Mouse (Mus musculus): ENCODE data around the gene Rab44. TPM values are rescaled to one million over a fixed set of nuclear protein-coding genes. Genes with fewer than 3 reads are reported as not detected.

Rab44 gene
- polyA plus RNA-seq, 1 experiment from 2014 or later, result not detected

- no peaks in the 10 kb centered on the region for H3K9me3 ChIP-seq (ENCODE audit: control insufficient read depth, low read length)
- H3K4me3 ChIP-seq (replicated peaks; ENCODE audit: low read length), result no peak overlapping the region
- H3K4me2 ChIP-seq (ENCODE audit: low read length), result no peak overlapping the region
- no peak for ATAC-seq
- WGBS, result 80% methylated on average over 10 of the region's 10 CpGs
- no peak overlapping the region for H3K9ac ChIP-seq (replicated peaks; ENCODE audit: low read depth, low read length)
- no peak overlapping the region for H3K27ac ChIP-seq (ENCODE audit: low read length)
- peaks cover 10% of the 10 kb centered on the region for H3K4me1 ChIP-seq (replicated peaks; ENCODE audit: control insufficient read depth, insufficient read depth, low read length)
- no peaks in the 10 kb centered on the region for H3K36me3 ChIP-seq (ENCODE audit: control insufficient read depth, insufficient read depth)
- 0 out of 2 replicates have a peak, but pooled peaks cover 5% of the 10 kb centered on the region for H3K27me3 ChIP-seq (replicated peaks; ENCODE audit: control insufficient read depth, insufficient read depth, low read length)
Observed at GRCm38 (mm10) chr17:29085266-29085665, 28.7 kb upstream of the Rab44 start.

GRCm38 (mm10) chr17:29086916-29087315 is 27.0 kb upstream of the Rab44 start:
- H3K9ac ChIP-seq (replicated peaks; ENCODE audit: low read depth, low read length), result no peak overlapping the region
- H3K36me3 ChIP-seq (ENCODE audit: control insufficient read depth, insufficient read depth), result no peaks in the 10 kb centered on the region
- H3K27me3 ChIP-seq (replicated peaks; ENCODE audit: control insufficient read depth, insufficient read depth, low read length), result 0 out of 2 replicates have a peak, but pooled peaks cover 5% of the 10 kb centered on the region
- H3K9me3 ChIP-seq (ENCODE audit: control insufficient read depth, low read length), result no peaks in the 10 kb centered on the region
- no peak overlapping the region for H3K4me3 ChIP-seq (replicated peaks; ENCODE audit: low read length)
- H3K27ac ChIP-seq (ENCODE audit: low read length), result no peak overlapping the region
- no peak for ATAC-seq
- H3K4me1 ChIP-seq (replicated peaks; ENCODE audit: control insufficient read depth, insufficient read depth, low read length), result peaks cover 2% of the 10 kb centered on the region; the same call in 1 of the 2 replicates
- WGBS, result 68% methylated on average over 4 of the region's 4 CpGs
- no peak overlapping the region for H3K4me2 ChIP-seq (ENCODE audit: low read length)

- Histone ChIP-seq H3K36me3 (ENCODE audit: control insufficient read depth, insufficient read depth) (no peaks in the 10 kb centered on the region), H3K27ac (ENCODE audit: low read length) (no peak within 1 kb of the TSS), H3K9me3 (ENCODE audit: control insufficient read depth, low read length) (no peaks in the 10 kb centered on the region), H3K4me2 (ENCODE audit: low read length) (no peak within 1 kb of the TSS), H3K4me1 (replicated peaks; ENCODE audit: control insufficient read depth, insufficient read depth, low read length) (peaks cover 23% of the 10 kb centered on the region), H3K4me3 (replicated peaks; ENCODE audit: low read length) (no peak within 1 kb of the TSS), H3K9ac (replicated peaks; ENCODE audit: low read depth, low read length) (no peak within 1 kb of the TSS), H3K27me3 (replicated peaks; ENCODE audit: control insufficient read depth, insufficient read depth, low read length) (peaks cover 5% of the 10 kb centered on the region; the same call in 1 of the 2 replicates)
- 74% methylated on average over 3 of the region's 3 CpGs for WGBS
- no peak for ATAC-seq
Observed at GRCm38 (mm10) chr17:29090776-29091175, 23.2 kb upstream of the Rab44 start, which contains the start of gene Cdkn1a. Cdkn1a (plus strand) TSS chr17:29090976.

GRCm38 (mm10) chr17:29091348-29091944 is 22.5 kb upstream of the Rab44 start:
- H3K9ac ChIP-seq (replicated peaks; ENCODE audit: low read depth, low read length), result no peak overlapping the region
- peaks cover 5% of the 10 kb centered on the region; the same call in 1 of the 2 replicates for H3K27me3 ChIP-seq (replicated peaks; ENCODE audit: control insufficient read depth, insufficient read depth, low read length)
- no peak for ATAC-seq
- H3K27ac ChIP-seq (ENCODE audit: low read length), result no peak overlapping the region
- H3K4me1 ChIP-seq (replicated peaks; ENCODE audit: control insufficient read depth, insufficient read depth, low read length), result peaks cover 23% of the 10 kb centered on the region
- no peaks in the 10 kb centered on the region for H3K36me3 ChIP-seq (ENCODE audit: control insufficient read depth, insufficient read depth)
- no peaks in the 10 kb centered on the region for H3K9me3 ChIP-seq (ENCODE audit: control insufficient read depth, low read length)
- H3K4me3 ChIP-seq (replicated peaks; ENCODE audit: low read length), result no peak overlapping the region
- H3K4me2 ChIP-seq (ENCODE audit: low read length), result no peak overlapping the region
- 52% methylated on average over 6 of the region's 6 CpGs for WGBS

GRCm38 (mm10) chr17:29092497-29092896 is 21.4 kb upstream of the Rab44 start:
- H3K36me3 ChIP-seq (ENCODE audit: control insufficient read depth, insufficient read depth), result no peaks in the 10 kb centered on the region
- peaks cover 23% of the 10 kb centered on the region for H3K4me1 ChIP-seq (replicated peaks; ENCODE audit: control insufficient read depth, insufficient read depth, low read length)
- H3K4me2 ChIP-seq (ENCODE audit: low read length), result no peak overlapping the region
- H3K9ac ChIP-seq (replicated peaks; ENCODE audit: low read depth, low read length), result no peak overlapping the region
- no peak overlapping the region for H3K4me3 ChIP-seq (replicated peaks; ENCODE audit: low read length)
- WGBS, result 58% methylated on average over 5 of the region's 5 CpGs
- no peak for ATAC-seq
- H3K27ac ChIP-seq (ENCODE audit: low read length), result no peak overlapping the region
- H3K27me3 ChIP-seq (replicated peaks; ENCODE audit: control insufficient read depth, insufficient read depth, low read length), result peaks cover 5% of the 10 kb centered on the region; the same call in 1 of the 2 replicates
- H3K9me3 ChIP-seq (ENCODE audit: control insufficient read depth, low read length), result no peaks in the 10 kb centered on the region

GRCm38 (mm10) chr17:29093110-29093952 is 20.6 kb upstream of the Rab44 start:
- H3K4me1 ChIP-seq (replicated peaks; ENCODE audit: control insufficient read depth, insufficient read depth, low read length), result peaks cover 23% of the 10 kb centered on the region
- no peaks in the 10 kb centered on the region for H3K36me3 ChIP-seq (ENCODE audit: control insufficient read depth, insufficient read depth)
- peak; percentile 91 for ATAC-seq
- H3K9ac ChIP-seq (replicated peaks; ENCODE audit: low read depth, low read length), result peak overlapping the region; percentile 61
- 7% methylated on average over 36 of the region's 36 CpGs for WGBS
- H3K4me3 ChIP-seq (replicated peaks; ENCODE audit: low read length), result peak overlapping the region; percentile 51
- no peak overlapping the region for H3K27ac ChIP-seq (ENCODE audit: low read length)
- peak overlapping the region; percentile 90 for H3K4me2 ChIP-seq (ENCODE audit: low read length)
- H3K9me3 ChIP-seq (ENCODE audit: control insufficient read depth, low read length), result no peaks in the 10 kb centered on the region
- peaks cover 5% of the 10 kb centered on the region; the same call in 1 of the 2 replicates for H3K27me3 ChIP-seq (replicated peaks; ENCODE audit: control insufficient read depth, insufficient read depth, low read length)

- Histone ChIP-seq H3K27me3 (replicated peaks; ENCODE audit: control insufficient read depth, insufficient read depth, low read length) (peaks cover 5% of the 10 kb centered on the region; the same call in 1 of the 2 replicates), H3K4me2 (ENCODE audit: low read length) (peak overlapping the region; percentile 90), H3K9me3 (ENCODE audit: control insufficient read depth, low read length) (no peaks in the 10 kb centered on the region), H3K4me1 (replicated peaks; ENCODE audit: control insufficient read depth, insufficient read depth, low read length) (peaks cover 23% of the 10 kb centered on the region), H3K9ac (replicated peaks; ENCODE audit: low read depth, low read length) (peak overlapping the region; percentile 61), H3K36me3 (ENCODE audit: control insufficient read depth, insufficient read depth) (no peaks in the 10 kb centered on the region), H3K4me3 (replicated peaks; ENCODE audit: low read length) (peak overlapping the region; percentile 51), H3K27ac (ENCODE audit: low read length) (no peak overlapping the region)
- no peak for ATAC-seq
- WGBS, result under 1% methylated on average over 24 of the region's 24 CpGs
Observed at GRCm38 (mm10) chr17:29093961-29094309, 20.0 kb upstream of the Rab44 start.

- Histone ChIP-seq H3K4me3 (replicated peaks; ENCODE audit: low read length) (peak overlapping the region; percentile 51), H3K36me3 (ENCODE audit: control insufficient read depth, insufficient read depth) (no peaks in the 10 kb centered on the region), H3K9me3 (ENCODE audit: control insufficient read depth, low read length) (no peaks in the 10 kb centered on the region), H3K4me1 (replicated peaks; ENCODE audit: control insufficient read depth, insufficient read depth, low read length) (peaks cover 23% of the 10 kb centered on the region), H3K9ac (replicated peaks; ENCODE audit: low read depth, low read length) (peak overlapping the region; percentile 61), H3K27me3 (replicated peaks; ENCODE audit: control insufficient read depth, insufficient read depth, low read length) (peaks cover 5% of the 10 kb centered on the region; the same call in 1 of the 2 replicates), H3K27ac (ENCODE audit: low read length) (peak overlapping the region; percentile 7; the same call in 1 of the 2 replicates), H3K4me2 (ENCODE audit: low read length) (peak overlapping the region; percentile 90)
- under 1% methylated on average over 70 of the region's 71 CpGs for WGBS
- peak; percentile 11; the same call in 1 of the 2 replicates for ATAC-seq
Observed at GRCm38 (mm10) chr17:29094310-29095181, 19.4 kb upstream of the Rab44 start.

Data from forebrain, embryonic 16.5 days (tissue).